Mouse (Mus musculus): ENCODE data around the gene Tktl2.

Tktl2 gene

GRCm38 (mm10) chr8:66511537-66511936, at the start of gene Tktl2:
Gene Tktl2, plus strand, starts transcription at chr8:66511756.
- in situ Hi-C loops (cut with MboI, MseI): loop anchor here (10.0 kb wide), 1 partner anchor 173 kb away; the partner anchor contains the start of gene Npy5r

- in situ Hi-C loops (cut with MboI, MseI): no loop called here
Measured at GRCm38 (mm10) chr8:66469821-66470220, 41.7 kb upstream of the Tktl2 start.

GRCm38 (mm10) chr8:66476880-66477279, 34.7 kb upstream of the Tktl2 start:
- in situ Hi-C loops (cut with MboI, MseI): loop anchor here (25.0 kb wide), 2 partner anchors 385 to 1740 kb away; partner anchors contain the start of genes Msmo1 and Naf1

- in situ Hi-C loops (cut with MboI, MseI): loop anchor here (25.0 kb wide), 2 partner anchors 376 to 1749 kb away; partner anchors contain the start of genes Msmo1 and Naf1
Measured at GRCm38 (mm10) chr8:66486084-66486763, 25.3 kb upstream of the Tktl2 start, which contains the start of gene Tma16. Gene Tma16, minus strand, starts transcription at chr8:66486530.

GRCm38 (mm10) chr8:66488556-66488955, 23.0 kb upstream of the Tktl2 start:
- in situ Hi-C loops (cut with MboI, MseI): loop anchor here (25.0 kb wide), 2 partner anchors 374 to 1751 kb away; partner anchors contain the start of genes Msmo1 and Naf1

- in situ Hi-C loops (cut with MboI, MseI): loop anchor here (25.0 kb wide), 2 partner anchors 372 to 1753 kb away; partner anchors contain the start of genes Msmo1 and Naf1
Measured at GRCm38 (mm10) chr8:66490624-66491023, 20.9 kb upstream of the Tktl2 start.

GRCm38 (mm10) chr8:66494496-66494895, 17.1 kb upstream of the Tktl2 start:
- in situ Hi-C loops (cut with MboI, MseI): loop anchor here (25.0 kb wide), 2 partner anchors 368 to 1757 kb away; partner anchors contain the start of genes Msmo1 and Naf1

GRCm38 (mm10) chr8:66495726-66496125, 15.8 kb upstream of the Tktl2 start:
- in situ Hi-C loops (cut with MboI, MseI): loop anchor here (5.0 to 25.0 kb wide), 3 partner anchors 48 to 1758 kb away; partner anchors contain the start of genes Msmo1 and Naf1

GRCm38 (mm10) chr8:66496998-66497577, 14.5 kb upstream of the Tktl2 start:
- in situ Hi-C loops (cut with MboI, MseI): loop anchor here (5.0 to 25.0 kb wide), 3 partner anchors 50 to 1760 kb away; partner anchors contain the start of genes Msmo1 and Naf1

- in situ Hi-C loops (cut with MboI, MseI): no loop called here
Measured at GRCm38 (mm10) chr8:66503381-66503780, 8.2 kb upstream of the Tktl2 start.

- in situ Hi-C loops (cut with MboI, MseI): loop anchor here (10.0 kb wide), 1 partner anchor 166 kb away; the partner anchor contains the start of gene Npy5r
Measured at GRCm38 (mm10) chr8:66519149-66519548, 7.6 kb downstream of the Tktl2 start.

GRCm38 (mm10) chr8:66520576-66520975, 9.0 kb downstream of the Tktl2 start:
- in situ Hi-C loops (cut with MboI, MseI): no loop called here

GRCm38 (mm10) chr8:66550092-66550491, 38.5 kb downstream of the Tktl2 start:
- in situ Hi-C loops (cut with MboI, MseI): no loop called here
